ENCODE assay signal across 9 mouse cellular contexts in the genomic region with DNA sequence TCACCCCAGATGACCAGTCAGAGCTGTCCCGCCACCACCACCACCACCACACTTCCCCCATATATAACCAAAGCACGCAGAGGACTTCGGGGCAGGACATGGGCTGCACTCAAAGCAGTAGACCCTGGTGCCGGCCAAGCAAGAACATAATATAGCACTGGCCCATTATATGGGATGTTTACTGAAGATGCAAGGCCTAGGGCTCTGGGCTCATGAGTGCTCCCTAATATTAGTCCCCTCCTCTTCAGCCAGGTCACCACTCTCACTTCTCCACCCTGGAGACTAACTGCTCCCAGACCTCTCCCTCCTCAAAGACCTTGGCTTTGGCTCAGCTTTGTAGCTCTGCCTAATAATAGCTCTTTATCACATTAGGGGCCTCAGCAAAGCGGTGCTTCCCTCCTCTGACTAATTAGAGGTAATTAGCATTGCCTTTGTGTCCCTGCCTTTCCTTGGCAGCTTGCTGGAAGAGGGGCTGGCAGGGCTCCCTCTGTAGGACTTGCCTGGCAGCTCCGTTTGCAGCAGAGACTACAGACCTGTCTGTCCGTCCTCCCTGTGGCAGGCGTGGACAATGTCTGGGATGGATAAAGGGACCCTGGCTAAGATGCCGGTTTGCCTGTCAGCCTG. TPM values are rescaled to one million over a fixed set of nuclear protein-coding genes. Genes with fewer than 3 reads are reported as not detected.
DNase-seq lines count a peak whose midpoint lies in the region; TF ChIP-seq lines count a peak whose summit lies in the region.
"Had no signal": no experiment of that assay in that cellular context is flagged by ENCODE, and none has a peak within 500 bp of the region (broad histone marks: within the 10 kb centered on the region; RNA-seq: fewer than 3 reads in every experiment).

No protein-coding gene starts in this region.

- DNase-seq in left cerebral cortex, adult 2 months (ENCODE audit: extremely low spot score in 1 of 2, low spot score in 2 of 2), result peak; percentile 47 to 70
- DNase-seq in left cerebral cortex, postnatal 36 days (ENCODE audit: low spot score in 2 of 2), result no peak
- DNase-seq in frontal cortex, postnatal 10 days (ENCODE audit: low spot score in 2 of 2), result peak; percentile 65 to 67
- peak; percentile 68 to 75 for DNase-seq in left cerebral cortex, postnatal 10 days (ENCODE audit: extremely low spot score in 1 of 2, low spot score in 2 of 2)
- DNase-seq in right cerebral cortex, postnatal 25 days, result peak; percentile 54
- no peak for DNase-seq in thymus, adult 2 months
- no peak for DNase-seq in T-cell, adult 2 months (ENCODE audit: low spot score)

- H3K4me3 ChIP-seq in left cerebral cortex, adult 2 months, result no peak overlapping the region
- no peak overlapping the region for H3K4me3 ChIP-seq in thymus, adult 2 months (ENCODE audit: control insufficient read depth, insufficient read depth, low read length)
- H3K4me3 ChIP-seq: limb, embryonic 12.5 days had no signal

- peak; percentile 58 for TF ChIP-seq CTCF in left cerebral cortex, adult 2 months (IDR thresholded peaks at IDR 0.05)
- TF ChIP-seq CTCF in thymus, adult 2 months (IDR thresholded peaks at IDR 0.05; ENCODE audit: borderline replicate concordance, control insufficient read depth, extremely low read depth, insufficient read depth, low read length, poor library complexity), result no peak

- intact Hi-C loops in left cerebral cortex, adult 2 months (cut with DNase I), result no loop called here
- intact Hi-C loops in left cerebral cortex, postnatal 36 days (cut with DNase I), result no loop called here
- intact Hi-C loops in left cerebral cortex, postnatal 10 days (cut with DNase I), result no loop called here

- 92% methylated on average over 9 of the region's 9 CpGs for WGBS in thymus, adult 2 months

- H3K27ac ChIP-seq in left cerebral cortex, adult 2 months, result no peak overlapping the region
- no peak overlapping the region for H3K27ac ChIP-seq in thymus, adult 2 months (ENCODE audit: control insufficient read depth, insufficient read depth, low read length)
- H3K27ac ChIP-seq: limb, embryonic 12.5 days had no signal

- no peaks in the 10 kb centered on the region for H3K36me3 ChIP-seq in thymus, adult 2 months (ENCODE audit: control insufficient read depth, insufficient read depth, low read length)
- H3K36me3 ChIP-seq: limb, embryonic 12.5 days had no signal

- no peak for TF ChIP-seq POLR2A in thymus, adult 2 months (IDR thresholded peaks at IDR 0.05; ENCODE audit: control insufficient read depth, extremely low read depth, insufficient read depth, low read length, poor library complexity)

- H3K4me1 ChIP-seq in thymus, adult 2 months (replicated peaks; ENCODE audit: control insufficient read depth, insufficient read depth, low read length), result no peaks in the 10 kb centered on the region
- H3K4me1 ChIP-seq: limb, embryonic 12.5 days had no signal

- H3K27me3 ChIP-seq in thymus, adult 2 months (ENCODE audit: control insufficient read depth, insufficient read depth, low read length), result no peaks in the 10 kb centered on the region

RNA-seq across cellular contexts. Expression of a gene that starts 21.0 kb away (rescaled TPM):
- total RNA-seq in left cerebral cortex, adult 2 months (2021), result 1 to 10 TPM; 5.9 to 6.9 TPM
- 1 to 10 TPM; 6.6 to 8.5 TPM for total RNA-seq in left cerebral cortex, postnatal 36 days (2021)
- total RNA-seq in left cerebral cortex, postnatal 10 days (2021), result 1 to 10 TPM; 3.6 to 3.8 TPM
- not detected in 2 replicates for polyA plus RNA-seq in thymus, adult 2 months (2012; rRNA removed)
- total RNA-seq: megakaryocyte, adult 5-6 weeks had no signal

RNA-seq across cellular contexts. Expression of a gene that starts 38.4 kb away (rescaled TPM):
- total RNA-seq in left cerebral cortex, adult 2 months (2021), result 10 to 100 TPM; 62.4 to 84.3 TPM
- total RNA-seq in left cerebral cortex, postnatal 36 days (2021), result 10 to 100 TPM; 73.0 to 76.2 TPM
- 10 to 100 TPM; 34.0 to 37.0 TPM for total RNA-seq in left cerebral cortex, postnatal 10 days (2021)
- 35.7 and 36.3 TPM in 2 replicates for polyA plus RNA-seq in thymus, adult 2 months (2012; rRNA removed)

Comparison
In these comparisons a context has a peak if more than half of its experiments do, and no peak if none do; other contexts are left out.
1. DNase-seq: peak in left cerebral cortex, adult 2 months (2 of 2), frontal cortex, postnatal 10 days (2 of 2), left cerebral cortex, postnatal 10 days (2 of 2) and right cerebral cortex, postnatal 25 days (single experiment); none in left cerebral cortex, postnatal 36 days (0 of 2), thymus, adult 2 months (single experiment) and T-cell, adult 2 months (single experiment).